Mouse (Mus musculus): ENCODE measurements around the gene Pld3.

Pld3 gene

GRCm38 (mm10) chr7:27560978-27561377 is 8.0 kb upstream of the Pld3 start:
- DNase-seq = no peak

- no peak for DNase-seq
These were observed 7.4 kb upstream of the Pld3 start for GRCm38 (mm10) chr7:27560291-27560887.

GRCm38 (mm10) chr7:27552070-27552469 is 948 bp downstream of the Pld3 start:
- no peak for DNase-seq

DNA sequence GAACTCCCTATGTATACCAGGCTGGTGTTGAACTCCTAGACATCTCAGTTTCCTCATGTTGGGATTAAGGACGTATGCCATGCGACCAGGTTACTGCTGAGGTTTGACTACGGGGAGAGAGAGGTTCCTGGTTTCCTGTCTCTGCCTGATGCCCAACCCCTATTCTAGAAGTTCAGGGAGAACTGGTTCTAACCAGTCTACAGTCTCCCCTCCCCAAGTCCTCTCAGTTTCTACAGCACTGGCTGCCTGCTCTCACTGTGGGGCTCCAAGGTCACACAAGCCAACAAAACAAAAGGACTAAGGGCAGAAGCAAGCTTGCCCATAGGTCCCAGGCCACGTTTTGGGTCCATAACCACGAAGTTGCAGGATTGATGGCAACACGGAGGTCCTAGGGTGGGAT is 3.4 kb downstream of the Pld3 start:
- no peak for DNase-seq

DNA sequence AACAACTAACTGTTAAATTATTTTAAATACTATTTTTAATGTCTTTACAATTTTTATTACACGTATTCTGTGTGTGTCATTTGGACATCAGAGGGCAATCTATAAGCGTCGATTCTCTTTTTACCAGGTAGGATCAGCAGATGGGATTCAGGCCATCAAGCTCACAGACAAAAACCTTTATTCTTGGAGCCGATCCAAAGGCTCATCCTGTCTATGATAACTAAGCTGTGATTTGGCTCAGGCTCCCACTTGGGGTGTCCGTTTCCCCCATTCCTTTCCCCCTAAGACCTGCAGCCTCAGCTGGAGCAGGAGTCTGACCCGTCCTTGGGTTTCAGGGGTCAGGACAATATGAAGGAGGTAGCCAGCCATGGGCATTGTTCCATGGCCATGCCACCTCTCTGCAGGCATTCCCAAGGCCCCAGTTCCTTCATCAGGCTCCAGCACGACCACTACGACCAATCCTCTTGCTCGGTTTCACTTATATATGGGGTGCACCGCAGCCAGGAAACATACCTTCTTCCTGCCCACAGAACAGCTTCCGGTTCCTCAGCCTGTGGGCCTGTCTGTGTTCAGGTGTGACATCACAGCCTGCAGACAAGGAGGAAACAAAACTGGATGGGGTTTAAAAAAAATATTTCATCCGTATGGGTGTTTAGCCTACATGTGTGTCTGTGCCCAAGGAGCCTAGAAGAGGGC is 8.2 kb downstream of the Pld3 start:
- DNase-seq = no peak

- no peak for DNase-seq
These were observed 9.2 kb downstream of the Pld3 start for GRCm38 (mm10) chr7:27543851-27544250.

DNA sequence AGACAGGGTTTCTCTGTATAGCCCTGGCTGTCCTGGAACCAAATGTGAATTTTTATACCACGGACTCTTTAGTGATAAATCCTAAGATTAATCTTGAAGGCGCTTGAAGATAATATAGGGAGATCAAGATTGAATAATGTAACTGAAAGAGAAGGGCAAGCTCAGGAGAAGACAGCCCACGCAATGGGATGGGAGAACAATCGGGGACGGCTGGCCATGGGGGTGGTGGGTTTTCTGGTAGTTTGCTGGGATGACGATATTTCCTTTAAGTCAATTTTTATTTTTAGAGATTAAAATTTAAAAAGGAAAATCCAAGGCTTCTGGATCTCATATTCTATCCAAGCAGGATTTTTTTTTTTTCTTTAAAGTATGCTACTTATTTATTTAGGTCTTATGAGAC is 10.0 kb downstream of the Pld3 start:
- no peak for DNase-seq

DNA sequence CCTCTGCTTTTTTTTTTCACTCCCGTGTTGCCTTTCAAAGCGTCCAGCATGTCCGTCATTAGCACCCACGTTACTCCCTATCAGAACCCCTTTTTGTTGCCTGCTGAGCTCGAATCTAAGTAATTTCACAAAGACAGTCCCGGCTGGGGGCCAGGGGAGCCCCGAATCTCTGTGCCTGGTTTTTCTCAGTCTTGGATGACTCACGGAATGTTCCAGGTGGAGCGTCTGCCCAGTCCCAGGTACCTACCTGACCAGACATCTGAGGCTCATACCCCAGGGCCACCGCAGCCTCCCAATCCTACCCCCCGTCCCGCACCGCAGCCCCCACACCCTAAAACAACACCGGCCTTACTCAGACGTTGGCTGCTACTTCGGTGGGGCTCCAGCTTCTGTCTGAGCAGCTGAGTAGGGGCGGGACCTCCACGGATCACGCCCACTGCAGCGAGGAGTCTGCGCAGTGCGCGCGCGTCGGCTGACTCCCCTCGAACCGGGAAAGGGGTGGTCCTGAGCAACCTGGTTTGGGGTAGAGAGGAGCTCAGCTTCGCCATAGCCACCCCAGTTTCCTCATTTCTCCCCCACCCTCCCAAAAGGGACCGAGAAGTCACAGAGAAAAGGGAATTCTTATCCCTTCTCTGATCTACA is 10.5 kb downstream of the Pld3 start:
- peak; percentile 83 for DNase-seq

GRCm38 (mm10) chr7:27541922-27542321 is 11.1 kb downstream of the Pld3 start:
- DNase-seq = no peak

DNA sequence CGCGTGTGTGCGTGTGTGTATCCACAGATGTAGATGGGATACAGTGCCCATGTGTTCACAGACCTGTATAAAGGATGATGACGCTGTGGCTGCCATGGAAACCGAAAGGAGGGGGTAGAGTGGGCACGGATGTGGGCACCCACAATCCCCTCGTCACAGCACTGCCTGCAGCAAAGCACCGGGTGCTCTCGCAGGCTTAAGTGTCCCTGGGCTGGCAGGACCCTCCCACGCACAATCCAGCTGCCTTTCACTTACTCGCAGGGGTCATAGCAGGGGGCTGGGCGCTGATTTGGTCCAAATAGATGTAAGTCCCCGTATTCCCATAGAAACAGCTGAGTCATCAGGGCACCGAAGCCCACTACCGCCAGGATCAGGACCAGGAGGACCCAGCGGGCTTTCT is 11.6 kb downstream of the Pld3 start:
- DNase-seq = no peak

DNA sequence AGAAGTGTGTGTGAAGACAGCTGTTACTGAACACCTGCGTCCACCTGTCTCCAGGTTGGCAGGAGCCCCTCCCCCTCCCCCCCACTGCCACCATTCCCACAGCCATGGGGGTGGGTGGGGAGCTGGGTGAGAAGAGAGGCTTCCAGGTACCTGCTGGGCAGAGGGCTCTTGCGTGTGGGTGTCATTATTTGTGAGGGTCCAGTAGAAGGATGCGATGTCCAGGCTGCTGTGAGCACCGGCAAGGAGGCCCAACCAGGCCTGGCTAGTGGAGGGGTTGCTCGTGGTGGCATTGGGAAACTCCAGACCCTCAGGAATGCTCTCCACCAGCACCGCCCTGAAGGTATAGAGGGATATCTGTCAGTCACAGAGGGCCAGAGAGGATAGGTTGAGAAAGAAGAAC is 12.1 kb downstream of the Pld3 start:
- DNase-seq = no peak

DNA sequence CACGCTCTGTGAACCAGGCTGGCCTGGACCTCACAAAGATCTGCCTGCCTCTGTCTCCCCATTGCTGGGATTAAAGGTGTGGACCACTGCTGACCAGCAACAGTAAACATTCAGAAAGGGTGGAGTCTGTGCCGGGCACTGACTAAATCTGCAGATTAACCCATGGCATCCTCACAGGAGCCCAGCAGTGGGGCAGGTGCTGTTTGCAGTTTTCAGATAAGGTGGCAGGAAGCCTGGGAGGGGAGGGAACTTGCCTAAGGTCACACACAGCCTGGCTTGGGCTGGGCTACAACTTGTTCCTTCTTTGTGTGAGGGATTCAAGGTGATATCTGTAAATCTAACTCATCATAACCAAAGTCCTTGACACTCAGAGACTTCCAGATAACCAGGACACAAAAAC is 12.5 kb downstream of the Pld3 start:
- no peak for DNase-seq

DNA sequence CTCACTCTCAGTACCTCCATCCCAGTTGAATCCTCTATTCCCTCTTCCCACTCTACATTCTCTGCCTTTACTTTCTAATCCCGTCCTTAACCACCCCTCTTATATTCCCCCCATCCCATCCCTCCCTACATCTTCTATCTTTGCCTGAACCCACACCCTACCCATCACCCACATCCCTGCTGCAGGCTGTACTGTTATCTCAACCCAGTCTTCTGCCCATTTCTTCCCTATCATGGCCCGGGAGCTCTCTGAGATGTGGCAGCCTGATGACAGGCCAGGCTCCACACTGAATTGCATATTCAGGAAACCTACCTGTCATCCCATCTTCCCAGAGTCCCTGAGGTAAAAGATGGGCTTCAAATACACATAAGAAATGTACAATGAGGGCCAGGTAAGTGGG is 14.2 kb downstream of the Pld3 start:
- DNase-seq = no peak

GRCm38 (mm10) chr7:27537998-27538397 is 15.0 kb downstream of the Pld3 start:
- DNase-seq = no peak

- DNase-seq = no peak
These were observed 16.4 kb downstream of the Pld3 start for GRCm38 (mm10) chr7:27536618-27537017.

DNA sequence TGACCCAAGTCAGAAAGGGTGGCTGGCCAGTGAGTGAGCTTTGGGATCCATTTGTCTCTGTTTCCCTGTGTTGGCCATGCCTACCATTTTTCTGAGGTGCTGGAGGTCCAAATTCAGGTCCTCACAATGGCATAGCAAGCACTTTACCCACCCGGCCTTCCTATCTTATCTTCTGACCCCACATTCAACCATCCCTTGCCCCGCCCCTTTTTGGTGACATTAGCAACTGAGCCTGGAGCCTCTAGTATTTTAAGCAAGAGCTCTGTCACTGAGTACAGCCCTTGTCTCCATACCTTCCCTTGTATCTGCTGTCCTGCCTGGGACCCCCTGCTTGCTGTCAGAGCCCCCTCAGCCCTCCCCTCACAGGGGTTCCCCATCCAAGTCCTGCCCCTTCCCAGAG is 17.6 kb downstream of the Pld3 start:
- DNase-seq = no peak

DNA sequence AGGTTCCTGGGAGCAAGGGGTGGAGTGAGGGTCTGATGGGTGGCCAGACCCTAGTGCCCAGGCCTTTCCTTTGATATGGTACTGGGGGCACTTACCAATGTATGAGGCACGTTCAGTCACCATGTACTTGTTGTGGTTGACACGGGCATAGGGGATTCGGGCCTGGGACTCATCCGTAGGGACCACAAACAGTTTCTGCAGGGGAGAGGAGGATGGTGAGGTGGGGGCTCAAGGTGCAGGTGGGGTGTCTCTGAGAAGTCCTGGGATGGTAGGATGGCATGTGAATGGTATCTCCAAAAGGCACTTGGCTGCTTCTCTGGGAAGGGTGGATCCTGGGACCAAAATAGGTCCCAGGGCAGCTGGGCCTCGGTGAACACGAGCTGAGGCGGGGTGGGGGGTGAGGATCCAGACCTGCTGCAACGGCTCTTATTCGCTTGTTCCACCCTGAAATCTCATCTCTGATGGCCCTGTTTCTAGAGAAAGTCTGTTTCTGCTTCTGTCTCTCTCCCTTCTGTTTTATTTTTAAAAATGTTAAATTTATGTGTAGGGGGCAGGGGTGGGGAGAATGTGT is 20.5 kb downstream of the Pld3 start:
- DNase-seq = no peak

DNA sequence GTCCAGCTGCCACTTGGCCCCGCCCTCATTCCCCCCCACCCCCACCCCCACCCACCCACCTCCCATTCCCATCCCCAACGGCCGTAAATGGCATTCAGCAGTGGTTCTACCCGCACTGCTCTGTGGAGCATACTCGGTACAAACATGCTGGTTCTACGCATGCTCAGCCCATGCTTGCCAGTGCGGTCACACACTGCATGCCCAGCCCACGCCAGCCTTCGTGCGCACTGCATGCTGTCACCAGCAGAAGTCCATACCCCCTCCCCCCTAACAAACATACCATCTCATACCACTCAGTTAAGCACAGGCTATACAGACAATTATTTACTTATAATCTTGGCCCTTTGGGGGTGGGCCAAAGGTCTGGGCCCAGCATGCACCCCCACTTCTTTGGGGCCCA is 21.3 kb downstream of the Pld3 start:
- no peak for DNase-seq

- no peak for DNase-seq
These were observed 22.1 kb downstream of the Pld3 start for GRCm38 (mm10) chr7:27530937-27531336.

DNA sequence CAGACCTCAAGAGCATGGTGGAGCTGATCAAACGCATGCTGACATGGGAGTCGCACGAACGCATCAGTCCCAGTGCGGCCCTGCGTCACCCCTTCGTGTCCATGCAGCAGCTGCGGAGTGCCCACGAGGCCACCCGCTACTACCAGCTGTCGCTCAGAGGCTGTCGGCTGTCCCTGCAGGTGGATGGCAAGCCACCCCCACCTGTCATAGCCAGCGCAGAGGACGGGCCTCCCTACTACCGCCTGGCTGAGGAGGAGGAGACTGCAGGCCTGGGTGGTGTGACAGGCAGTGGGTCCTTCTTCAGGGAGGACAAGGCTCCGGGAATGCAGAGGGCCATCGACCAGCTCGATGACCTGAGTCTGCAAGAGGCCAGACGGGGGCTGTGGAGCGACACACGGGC is 23.9 kb downstream of the Pld3 start:
- DNase-seq = no peak

- DNase-seq = peak; percentile 85
These were observed 26.8 kb downstream of the Pld3 start for GRCm38 (mm10) chr7:27526039-27526827.

GRCm38 (mm10) chr7:27523805-27524204 is 29.2 kb downstream of the Pld3 start:
- DNase-seq = no peak

DNA sequence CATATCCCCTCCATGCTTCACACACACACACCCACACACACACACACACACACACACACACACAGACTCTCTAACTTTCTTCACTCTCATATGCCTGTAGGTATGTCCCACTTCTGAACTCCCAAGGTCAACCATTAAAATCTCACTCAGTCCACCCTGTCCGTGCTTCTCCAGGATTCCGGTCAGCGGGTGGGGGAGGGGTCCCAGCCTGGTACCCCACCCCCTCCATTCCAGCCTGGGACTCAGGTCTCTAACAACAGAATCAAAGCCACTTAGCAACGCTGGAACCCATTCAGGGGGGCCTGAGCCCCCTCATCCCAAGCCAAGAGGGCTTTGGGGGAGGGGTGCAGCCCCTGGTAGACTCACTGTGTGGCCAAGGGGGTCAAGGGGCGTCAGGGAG is 30.1 kb downstream of the Pld3 start, which contains the start of gene Hipk4:
Gene Hipk4 (plus strand): TSS at position 301 of the 400 bp plus-strand sequence.
- DNase-seq = no peak

All from lung, postnatal 14 days (tissue).